Mouse (Mus musculus): Measurements from ENCODE around the gene Ube2f. TPM values are rescaled to one million over a fixed set of nuclear protein-coding genes. Genes with fewer than 3 reads are reported as not detected.

The Ube2f gene
- 70.5 and 73.8 TPM in 2 replicates for polyA plus RNA-seq (2015; fragmentation: Nextera tagmentation; extraction: Ambion mirVana)

DNA sequence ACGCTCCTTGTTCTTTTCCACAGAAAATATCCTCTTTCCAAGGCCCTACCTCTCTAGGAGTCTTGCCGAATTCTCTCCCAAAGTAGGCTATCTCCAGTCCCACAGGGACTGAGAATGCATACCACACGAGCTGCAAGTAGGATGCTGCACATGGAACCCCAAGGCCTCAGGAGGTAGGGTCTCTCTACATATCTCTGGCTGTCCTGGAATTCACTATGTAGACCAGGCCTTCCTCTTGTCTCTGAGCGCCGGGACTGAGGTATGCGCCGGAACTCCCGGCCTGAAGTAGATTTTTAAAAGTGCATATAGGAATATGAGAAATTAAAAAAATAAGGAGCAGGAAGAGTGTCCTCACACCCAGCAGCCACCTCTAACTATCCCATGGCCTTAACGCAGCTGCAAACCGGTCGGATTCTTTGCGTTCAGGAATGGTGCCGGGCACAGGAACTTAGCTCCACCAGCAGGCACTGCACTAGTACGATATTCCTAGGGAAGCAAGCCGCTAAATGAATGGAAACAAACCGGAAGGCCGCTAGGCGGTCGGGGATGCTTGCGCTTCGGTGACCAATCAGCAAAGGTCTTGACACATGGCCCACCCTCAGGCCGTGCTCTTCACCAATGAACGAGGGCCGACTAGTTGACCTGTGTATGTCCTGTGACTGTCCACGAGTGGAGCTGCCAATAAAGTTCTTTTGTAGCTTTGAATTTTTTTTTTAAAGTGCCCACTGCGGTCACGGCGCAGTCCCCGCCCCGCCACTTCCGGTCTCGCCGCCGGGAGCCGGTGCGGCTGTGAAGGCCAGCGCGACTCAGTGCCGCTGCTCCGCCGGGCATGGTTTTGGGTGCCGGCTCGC lies at the start of gene Ube2f:
Ube2f (plus strand) TSS at position 741 of the 851 bp plus-strand sequence.
- Histone ChIP-seq H3K36me3 (0 out of 2 replicates have a peak, but pooled peaks cover 3% of the 10 kb centered on the region), H3K9me3 (no peaks in the 10 kb centered on the region), H3K9ac (peak within 1 kb of the TSS; percentile 97), H3K4me1 (peaks cover 33% of the 10 kb centered on the region), H3K27me3 (no peaks in the 10 kb centered on the region), H3K4me2 (peak within 1 kb of the TSS; percentile 70), H3K27ac (peak within 1 kb of the TSS; percentile 88), H3K4me3 (peak within 1 kb of the TSS; percentile 100)
- ATAC-seq (ENCODE audit: insufficient number of reproducible peaks, insufficient read depth, low FRiP score, low TSS enrichment, low read depth), result peak; percentile 99
- under 1% methylated on average over 43 of the region's 43 CpGs for WGBS

DNA sequence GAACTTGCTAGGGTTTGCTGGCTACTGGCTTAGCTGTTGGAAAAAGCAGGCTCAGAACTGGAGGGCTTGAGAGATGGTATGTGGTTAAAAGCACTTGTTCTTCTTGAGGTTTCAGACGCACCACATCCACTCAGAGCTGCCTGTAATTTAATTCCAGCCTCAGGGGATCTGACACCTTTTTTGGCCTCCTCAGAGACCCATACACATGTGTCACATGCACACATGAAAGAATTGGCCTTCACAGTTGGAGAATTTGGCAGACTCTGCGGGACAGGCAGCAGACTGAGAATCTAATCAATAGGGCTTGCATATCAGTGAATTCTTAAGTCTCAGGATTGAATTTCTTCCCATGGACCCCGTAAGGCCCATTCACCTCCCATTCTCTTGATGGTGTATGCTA lies 49.0 kb upstream of the Ube2f start:
- H3K4me3 ChIP-seq, result no peak overlapping the region
- H3K27me3 ChIP-seq, result no peaks in the 10 kb centered on the region
- H3K4me1 ChIP-seq, result peaks cover 10% of the 10 kb centered on the region; the same call in 1 of the 2 replicates
- H3K36me3 ChIP-seq, result no peaks in the 10 kb centered on the region
- H3K27ac ChIP-seq, result no peak overlapping the region
- no peak overlapping the region for H3K9ac ChIP-seq
- ATAC-seq (ENCODE audit: insufficient number of reproducible peaks, insufficient read depth, low FRiP score, low TSS enrichment, low read depth), result no peak
- no peaks in the 10 kb centered on the region for H3K9me3 ChIP-seq
- WGBS, result 28% methylated on average over 3 of the region's 3 CpGs
- H3K4me2 ChIP-seq, result no peak overlapping the region

DNA sequence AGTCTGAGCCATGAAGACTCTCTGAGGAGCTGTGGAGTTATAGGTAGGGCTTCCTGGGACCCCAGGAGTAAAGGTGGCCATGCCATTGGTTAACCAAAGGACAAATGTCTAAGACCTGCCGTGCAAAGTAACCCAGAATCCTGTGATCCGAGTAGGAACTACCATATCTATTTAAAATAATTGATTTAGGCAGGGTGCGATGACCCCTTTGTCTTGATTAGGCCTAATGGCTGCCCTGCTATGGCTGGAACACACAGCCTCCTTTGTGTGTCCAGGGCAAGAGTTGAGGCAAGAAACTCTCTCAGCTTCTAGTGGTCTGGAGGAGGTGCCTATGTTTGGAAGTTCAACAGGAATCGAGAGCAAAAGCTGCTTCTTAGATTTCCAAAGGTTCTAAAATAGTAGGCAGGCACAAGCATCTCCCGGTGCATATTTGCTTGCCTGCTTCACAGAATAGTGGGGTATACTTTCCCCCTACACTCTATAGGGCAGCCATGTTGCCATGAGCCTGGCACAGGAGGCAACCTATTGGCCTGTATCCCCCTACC lies 45.8 kb upstream of the Ube2f start:
- Histone ChIP-seq H3K4me1 (peaks cover 16% of the 10 kb centered on the region), H3K4me2 (no peak overlapping the region), H3K9ac (no peak overlapping the region), H3K4me3 (no peak overlapping the region), H3K27me3 (no peaks in the 10 kb centered on the region), H3K27ac (no peak overlapping the region), H3K9me3 (no peaks in the 10 kb centered on the region), H3K36me3 (no peaks in the 10 kb centered on the region)
- ATAC-seq (ENCODE audit: insufficient number of reproducible peaks, insufficient read depth, low FRiP score, low TSS enrichment, low read depth), result no peak
- WGBS, result 67% methylated on average over 5 of the region's 5 CpGs

DNA sequence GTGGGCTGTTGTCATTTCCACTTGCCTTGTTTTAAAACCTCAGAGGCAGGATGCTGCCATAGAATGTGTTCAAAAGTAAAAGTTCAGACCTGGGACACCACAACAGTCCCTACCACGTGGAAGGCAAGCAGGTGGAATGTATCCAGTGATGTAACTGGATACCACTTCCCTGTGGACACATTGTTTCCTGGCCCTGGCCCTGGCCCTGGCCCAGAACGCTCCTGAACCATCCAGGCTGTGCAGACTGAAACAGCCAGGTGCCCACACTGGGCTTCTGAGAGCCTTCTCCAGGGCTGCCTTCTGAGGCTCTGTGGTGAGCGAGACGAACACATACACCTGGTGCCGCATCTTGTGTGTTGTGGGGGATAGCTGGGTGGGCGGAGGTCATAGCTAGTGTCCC lies 44.5 kb upstream of the Ube2f start:
- Histone ChIP-seq H3K9me3 (no peaks in the 10 kb centered on the region), H3K9ac (no peak overlapping the region), H3K27me3 (no peaks in the 10 kb centered on the region), H3K4me1 (peaks cover 15% of the 10 kb centered on the region), H3K27ac (no peak overlapping the region), H3K36me3 (no peaks in the 10 kb centered on the region), H3K4me2 (no peak overlapping the region), H3K4me3 (no peak overlapping the region)
- ATAC-seq (ENCODE audit: insufficient number of reproducible peaks, insufficient read depth, low FRiP score, low TSS enrichment, low read depth), result no peak
- WGBS, result 72% methylated on average over 6 of the region's 6 CpGs

DNA sequence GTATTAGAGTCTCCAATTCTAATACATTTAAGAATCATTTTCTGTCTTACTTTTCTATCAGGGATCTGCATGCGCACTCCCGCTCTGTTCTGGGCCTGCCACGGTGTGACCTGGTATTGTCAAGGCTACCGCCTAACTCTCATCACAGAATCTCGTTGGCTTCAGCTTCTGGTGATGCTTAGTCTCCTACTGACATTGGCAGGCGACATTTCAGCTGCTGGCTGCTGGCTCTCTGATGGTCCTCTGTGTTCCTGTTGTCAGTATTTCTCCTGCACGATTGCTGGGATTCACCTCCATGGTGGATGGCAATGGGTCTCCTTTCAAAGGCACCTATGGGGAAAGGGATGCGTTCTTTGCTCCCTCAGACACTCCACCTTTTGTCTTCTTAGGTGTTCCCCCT lies 43.8 kb upstream of the Ube2f start:
- Histone ChIP-seq H3K9me3 (no peaks in the 10 kb centered on the region), H3K27ac (no peak overlapping the region), H3K4me2 (no peak overlapping the region), H3K36me3 (no peaks in the 10 kb centered on the region), H3K9ac (no peak overlapping the region), H3K27me3 (no peaks in the 10 kb centered on the region), H3K4me1 (peaks cover 16% of the 10 kb centered on the region), H3K4me3 (no peak overlapping the region)
- no peak for ATAC-seq (ENCODE audit: insufficient number of reproducible peaks, insufficient read depth, low FRiP score, low TSS enrichment, low read depth)
- WGBS, result 84% methylated on average over 8 of the region's 8 CpGs

DNA sequence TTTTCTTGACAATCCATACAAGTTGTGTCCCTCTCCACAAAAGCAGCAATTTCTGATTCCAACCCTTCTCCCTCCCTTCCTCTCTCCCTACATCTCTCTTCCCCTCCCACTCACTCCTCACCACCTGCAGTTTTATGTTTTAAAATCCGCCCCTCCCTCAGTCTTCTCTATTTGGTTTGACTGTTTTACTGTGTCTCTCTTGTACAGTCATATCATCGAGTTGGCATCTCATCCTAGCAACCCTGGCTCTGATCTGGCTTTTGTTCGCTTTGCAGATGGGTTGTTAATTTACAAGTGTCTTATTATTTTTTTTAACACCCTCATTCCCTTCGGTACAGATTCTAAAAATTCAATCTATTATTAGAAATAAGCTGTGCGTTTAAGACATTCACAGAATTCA lies 43.2 kb upstream of the Ube2f start:
- ATAC-seq (ENCODE audit: insufficient number of reproducible peaks, insufficient read depth, low FRiP score, low TSS enrichment, low read depth), result no peak
- Histone ChIP-seq H3K27me3 (no peaks in the 10 kb centered on the region), H3K9ac (no peak overlapping the region), H3K27ac (no peak overlapping the region), H3K4me1 (peaks cover 20% of the 10 kb centered on the region), H3K36me3 (no peaks in the 10 kb centered on the region), H3K9me3 (no peaks in the 10 kb centered on the region), H3K4me2 (no peak overlapping the region), H3K4me3 (no peak overlapping the region)
- 74% methylated on average over 5 of the region's 5 CpGs for WGBS

DNA sequence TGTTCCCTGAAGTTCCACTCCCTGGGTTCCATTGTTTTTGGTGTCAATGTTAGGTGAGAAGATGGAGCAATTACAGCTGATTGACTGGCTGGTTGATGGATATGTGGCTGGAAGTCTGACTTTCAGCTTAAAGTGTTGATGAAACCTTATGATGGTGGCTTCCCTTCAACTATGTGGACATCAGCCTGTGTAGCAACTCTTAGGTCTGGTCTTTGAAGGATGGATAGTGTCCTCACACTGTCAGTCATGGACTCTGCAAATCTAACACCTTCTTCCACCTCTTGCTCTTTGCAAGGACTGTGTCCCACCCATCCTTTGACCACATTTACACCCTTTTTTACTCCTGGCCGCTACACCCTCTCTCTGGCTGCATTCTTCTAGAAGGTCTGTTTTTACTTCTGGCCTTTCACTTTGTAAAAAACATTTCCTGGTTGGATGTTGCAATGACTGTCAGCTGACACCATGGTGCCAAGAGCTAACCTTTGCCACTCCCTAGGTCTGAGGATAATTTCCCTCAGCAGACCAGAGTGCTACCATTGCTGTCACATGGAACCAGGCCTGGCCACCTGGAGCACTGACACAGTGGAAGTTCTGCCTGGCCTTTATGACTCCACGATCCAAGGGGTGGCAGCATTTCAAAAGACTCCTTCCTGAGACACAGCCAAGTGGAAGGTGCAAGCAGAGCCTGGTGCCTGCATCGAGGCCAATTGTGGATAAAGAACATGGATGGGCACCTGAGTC lies 42.6 kb upstream of the Ube2f start:
- H3K36me3 ChIP-seq, result no peaks in the 10 kb centered on the region
- no peak for ATAC-seq (ENCODE audit: insufficient number of reproducible peaks, insufficient read depth, low FRiP score, low TSS enrichment, low read depth)
- H3K9ac ChIP-seq, result no peak overlapping the region
- H3K9me3 ChIP-seq, result no peaks in the 10 kb centered on the region
- H3K4me2 ChIP-seq, result no peak overlapping the region
- WGBS, result 83% methylated on average over 3 of the region's 3 CpGs
- peaks cover 24% of the 10 kb centered on the region for H3K4me1 ChIP-seq
- no peaks in the 10 kb centered on the region for H3K27me3 ChIP-seq
- H3K27ac ChIP-seq, result no peak overlapping the region
- no peak overlapping the region for H3K4me3 ChIP-seq

DNA sequence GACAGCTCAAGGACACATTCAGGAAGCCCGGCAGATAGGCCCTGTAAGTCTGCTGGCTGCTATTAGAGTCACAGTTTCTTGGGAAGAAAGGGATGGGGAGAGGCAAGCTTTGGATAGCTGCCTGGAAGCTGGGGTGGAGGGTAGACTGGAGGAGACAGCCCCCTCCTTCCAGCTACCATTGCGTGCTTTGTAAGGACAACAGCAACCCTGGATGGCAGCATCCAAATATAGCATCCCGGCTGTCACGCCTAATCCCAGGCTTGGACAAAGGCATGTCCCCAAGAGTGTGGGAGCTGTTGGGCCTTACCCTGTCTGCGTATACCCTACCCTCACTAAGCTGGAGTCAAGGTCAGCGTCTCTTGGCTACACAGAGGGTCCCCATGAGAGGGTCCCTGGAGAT lies 40.8 kb upstream of the Ube2f start:
- H3K4me3 ChIP-seq, result no peak overlapping the region
- H3K27ac ChIP-seq, result peak overlapping the region; percentile 55
- H3K4me2 ChIP-seq, result no peak overlapping the region
- no peak; the same call in 1 of the 2 replicates for ATAC-seq (ENCODE audit: insufficient number of reproducible peaks, insufficient read depth, low FRiP score, low TSS enrichment, low read depth)
- no peaks in the 10 kb centered on the region for H3K27me3 ChIP-seq
- no peaks in the 10 kb centered on the region for H3K9me3 ChIP-seq
- no peaks in the 10 kb centered on the region for H3K36me3 ChIP-seq
- H3K9ac ChIP-seq, result no peak overlapping the region
- WGBS, result 79% methylated on average over 6 of the region's 6 CpGs
- peaks cover 24% of the 10 kb centered on the region for H3K4me1 ChIP-seq

DNA sequence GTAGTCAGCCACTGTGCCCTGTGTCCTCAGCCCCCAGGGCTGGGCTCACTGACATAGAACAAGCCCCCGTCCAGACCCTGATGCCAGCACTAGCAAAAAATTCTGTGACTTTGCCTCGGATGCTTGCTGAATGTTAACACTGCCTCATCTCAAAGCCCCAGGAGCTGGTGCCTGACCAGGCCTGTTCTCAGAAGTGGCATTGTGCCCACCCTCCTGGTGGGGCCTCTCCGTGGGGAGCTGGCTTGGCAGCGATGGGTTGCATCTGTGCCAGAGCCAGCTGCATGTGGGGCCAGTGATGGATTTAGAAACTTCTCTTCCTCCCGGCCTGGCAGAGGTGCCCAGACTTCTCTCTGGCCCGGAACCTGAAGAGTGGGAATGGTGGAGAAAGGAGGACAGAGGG lies 40.3 kb upstream of the Ube2f start:
- Histone ChIP-seq H3K27me3 (no peaks in the 10 kb centered on the region), H3K4me3 (no peak overlapping the region), H3K4me2 (no peak overlapping the region), H3K27ac (peak overlapping the region; percentile 55), H3K4me1 (peaks cover 26% of the 10 kb centered on the region), H3K36me3 (no peaks in the 10 kb centered on the region), H3K9me3 (no peaks in the 10 kb centered on the region), H3K9ac (no peak overlapping the region)
- ATAC-seq (ENCODE audit: insufficient number of reproducible peaks, insufficient read depth, low FRiP score, low TSS enrichment, low read depth), result no peak; the same call in 1 of the 2 replicates
- 71% methylated on average over 6 of the region's 6 CpGs for WGBS

DNA sequence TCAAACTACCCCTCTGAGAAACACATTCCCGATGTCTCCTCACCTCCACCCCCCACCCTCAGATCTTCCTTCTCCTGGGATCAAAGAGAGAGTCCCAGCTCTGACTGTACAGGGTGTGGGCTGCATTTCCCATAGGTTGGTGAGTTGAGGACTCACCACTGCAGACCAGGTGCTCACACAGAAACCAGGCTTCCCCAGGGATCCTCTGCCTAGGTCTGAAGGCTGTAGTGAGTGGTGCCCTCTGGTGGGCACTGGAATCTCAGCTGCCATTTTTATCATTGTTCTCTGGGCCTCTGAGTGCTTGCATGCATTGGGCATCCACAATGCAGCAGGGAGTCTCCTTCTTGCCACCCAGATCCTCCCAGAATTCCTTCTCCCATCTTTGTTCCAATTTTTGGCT lies 39.0 kb upstream of the Ube2f start:
- ATAC-seq (ENCODE audit: insufficient number of reproducible peaks, insufficient read depth, low FRiP score, low TSS enrichment, low read depth), result no peak
- H3K27ac ChIP-seq, result no peak overlapping the region
- 60% methylated on average over 1 of the region's 1 CpGs for WGBS

DNA sequence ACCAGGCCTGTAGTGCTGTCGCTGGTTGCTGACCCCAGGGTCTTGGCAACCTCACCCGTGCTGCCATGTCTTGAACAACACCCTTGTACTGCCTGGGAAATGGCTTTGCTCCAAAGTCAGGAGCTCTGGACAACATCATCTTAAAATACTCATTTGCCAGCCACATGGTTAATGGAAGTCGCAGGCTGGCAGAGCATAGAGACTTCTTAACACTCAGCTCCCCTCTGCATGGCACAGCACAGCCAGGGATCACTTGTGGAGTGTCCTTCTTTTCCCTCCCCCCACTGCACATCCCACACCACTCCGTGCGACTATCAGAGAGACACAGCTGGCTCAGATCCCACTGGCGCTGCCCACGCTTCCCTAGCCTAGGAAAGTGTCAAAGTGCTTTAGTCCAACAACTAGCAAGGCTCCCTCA lies 38.5 kb upstream of the Ube2f start:
- Histone ChIP-seq H3K27me3 (no peaks in the 10 kb centered on the region), H3K27ac (no peak overlapping the region), H3K4me3 (no peak overlapping the region), H3K9ac (no peak overlapping the region), H3K9me3 (no peaks in the 10 kb centered on the region), H3K36me3 (no peaks in the 10 kb centered on the region), H3K4me1 (peaks cover 35% of the 10 kb centered on the region), H3K4me2 (no peak overlapping the region)
- 79% methylated on average over 7 of the region's 7 CpGs for WGBS
- no peak for ATAC-seq (ENCODE audit: insufficient number of reproducible peaks, insufficient read depth, low FRiP score, low TSS enrichment, low read depth)

More for the DNA sequence above, 39.0 kb upstream of the Ube2f start:
- Histone ChIP-seq H3K4me3 (no peak overlapping the region), H3K27me3 (no peaks in the 10 kb centered on the region), H3K4me1 (peaks cover 31% of the 10 kb centered on the region), H3K36me3 (no peaks in the 10 kb centered on the region), H3K9me3 (no peaks in the 10 kb centered on the region), H3K4me2 (no peak overlapping the region), H3K9ac (no peak overlapping the region)

Measured in embryonic facial prominence, embryonic 13.5 days (tissue).